Mouse (Mus musculus) cerebellum, adult 2 months (tissue): ENCODE results near the gene S1pr5. TPM values are rescaled to one million over a fixed set of nuclear protein-coding genes. Genes with fewer than 3 reads are reported as not detected.
"Not testable (repeated sequence)": the region's sequence is repeated elsewhere in the genome, so short reads cannot be mapped to it uniquely, and the experiment has no call there.

Source experiments
- DNase-seq, 2 experiments: peaks; one replicate each; pipeline ENCODE4 v3.0.0; 2021
- H3K27ac ChIP-seq: fragments of 200-500 bp; 2 replicates; pipeline ENCODE4 v1.5.1; 2012; ENCODE audit warnings: low read length, control low read depth, inconsistent platforms; ENCODE audit not compliant: insufficient read depth
- H3K27me3 ChIP-seq: fragments of 200-500 bp; 2 replicates; pipeline ENCODE4 v1.6.1; 2012; ENCODE audit warnings: inconsistent platforms, mild to moderate bottlenecking, low read length, moderate library complexity; ENCODE audit not compliant: control insufficient read depth, insufficient read depth
- H3K4me1 ChIP-seq: fragments of 200-500 bp; 2 replicates; pipeline ENCODE4 v1.6.1; 2011; ENCODE audit warnings: low read length; ENCODE audit not compliant: control insufficient read depth, insufficient read depth
- H3K4me3 ChIP-seq: fragments of 200-500 bp; replicated peaks from 2 replicates; pipeline ENCODE3; 2011; ENCODE audit warnings: mild to moderate bottlenecking, low read depth, low read length, control low read depth; ENCODE audit not compliant: insufficient read depth
- CTCF ChIP-seq: fragments of 200-500 bp; IDR thresholded peaks from 2 replicates; pipeline ENCODE4 v1.5.1; 2011; ENCODE audit warnings: low read depth, mild to moderate bottlenecking, control low read depth, low read length, moderate library complexity, borderline replicate concordance; ENCODE audit not compliant: insufficient read depth
- POLR2A ChIP-seq: fragments of 200-500 bp; IDR thresholded peaks from 2 replicates; pipeline ENCODE4 v1.6.1; 2011; ENCODE audit warnings: low read length, control low read depth, borderline replicate concordance; ENCODE audit not compliant: insufficient read depth
- WGBS: fragments of 180-500 bp; shearing (Covaris S2); methylation state at CpG from one replicate; pipeline ENCODE4 v1.1.7; 2018; 5-methylcytosine and 5-hydroxymethylcytosine counted together
- polyA plus RNA-seq: library from polyadenylated mRNA; depleted of rRNA; stranded (reverse); fragments of >200 nt; gene quantifications from 2 replicates; pipeline ENCODE4 v1.2.3, GENCODE M21; 2012

Gene S1pr5
- polyA plus RNA-seq, 1 experiment, result 44.6 TPM

- DNase-seq, result no peak
- Histone ChIP-seq H3K4me3 (no peak overlapping the region), H3K4me1 (no peaks in the 10 kb centered on the region), H3K27me3 (no peaks in the 10 kb centered on the region), H3K27ac (no peak overlapping the region)
- WGBS, result 70% methylated on average over 7 of the region's 7 CpGs
- no peak for TF ChIP-seq CTCF
- TF ChIP-seq POLR2A, result no peak
Measured at GRCm38 (mm10) chr9:21275013-21275710, 26.9 kb upstream of the S1pr5 start.

GRCm38 (mm10) chr9:21274336-21274735 is 26.1 kb upstream of the S1pr5 start:
- DNase-seq, result no peak
- H3K4me3 ChIP-seq, result no peak overlapping the region
- no peaks in the 10 kb centered on the region for H3K27me3 ChIP-seq
- no peak for TF ChIP-seq POLR2A
- TF ChIP-seq CTCF, result no peak
- H3K4me1 ChIP-seq, result no peaks in the 10 kb centered on the region
- H3K27ac ChIP-seq, result no peak overlapping the region
- 85% methylated on average over 3 of the region's 3 CpGs for WGBS

GRCm38 (mm10) chr9:21273520-21274228 is 25.4 kb upstream of the S1pr5 start:
- no peaks in the 10 kb centered on the region for H3K27me3 ChIP-seq
- no peak for DNase-seq
- H3K4me1 ChIP-seq, result no peaks in the 10 kb centered on the region
- WGBS, result 63% methylated on average over 7 of the region's 7 CpGs
- H3K4me3 ChIP-seq, result no peak overlapping the region
- TF ChIP-seq CTCF (no peak), POLR2A (no peak)
- H3K27ac ChIP-seq, result no peak overlapping the region

GRCm38 (mm10) chr9:21273094-21273493 is 24.9 kb upstream of the S1pr5 start:
- 79% methylated on average over 8 of the region's 8 CpGs for WGBS

GRCm38 (mm10) chr9:21272391-21272790 is 24.1 kb upstream of the S1pr5 start:
- DNase-seq, result no peak
- TF ChIP-seq POLR2A, result no peak
- no peaks in the 10 kb centered on the region for H3K27me3 ChIP-seq
- WGBS, result 86% methylated on average over 9 of the region's 9 CpGs
- no peak overlapping the region for H3K27ac ChIP-seq
- H3K4me1 ChIP-seq, result no peaks in the 10 kb centered on the region
- no peak overlapping the region for H3K4me3 ChIP-seq

More at GRCm38 (mm10) chr9:21273094-21273493, 24.9 kb upstream of the S1pr5 start:
- no peaks in the 10 kb centered on the region for H3K4me1 ChIP-seq
- H3K27ac ChIP-seq, result no peak overlapping the region
- TF ChIP-seq CTCF, result no peak
- no peak for TF ChIP-seq POLR2A
- H3K4me3 ChIP-seq, result no peak overlapping the region
- no peaks in the 10 kb centered on the region for H3K27me3 ChIP-seq
- no peak for DNase-seq

GRCm38 (mm10) chr9:21269590-21269989 is 21.3 kb upstream of the S1pr5 start:
- 73% methylated on average over 5 of the region's 5 CpGs for WGBS
- not testable (repeated sequence) for H3K27ac ChIP-seq, H3K27me3 ChIP-seq, H3K4me3 ChIP-seq, H3K4me1 ChIP-seq, DNase-seq

- no peaks in the 10 kb centered on the region for H3K27me3 ChIP-seq
- DNase-seq, result no peak
- TF ChIP-seq CTCF (no peak), POLR2A (no peak)
- 90% methylated on average over 16 of the region's 16 CpGs for WGBS
- no peak overlapping the region for H3K4me3 ChIP-seq
- peaks cover 8% of the 10 kb centered on the region for H3K4me1 ChIP-seq
- no peak overlapping the region for H3K27ac ChIP-seq
Measured at GRCm38 (mm10) chr9:21268305-21268704, 20.1 kb upstream of the S1pr5 start.

GRCm38 (mm10) chr9:21266889-21267288 is 18.6 kb upstream of the S1pr5 start:
- peaks cover 8% of the 10 kb centered on the region for H3K4me1 ChIP-seq
- no peak for TF ChIP-seq POLR2A
- TF ChIP-seq CTCF, result no peak
- no peak overlapping the region for H3K27ac ChIP-seq
- 68% methylated on average over 5 of the region's 5 CpGs for WGBS
- H3K4me3 ChIP-seq, result peak overlapping the region; percentile 37
- H3K27me3 ChIP-seq, result no peaks in the 10 kb centered on the region
- no peak for DNase-seq
